9 mouse cellular contexts compared by ENCODE assay signal in the genomic region with DNA sequence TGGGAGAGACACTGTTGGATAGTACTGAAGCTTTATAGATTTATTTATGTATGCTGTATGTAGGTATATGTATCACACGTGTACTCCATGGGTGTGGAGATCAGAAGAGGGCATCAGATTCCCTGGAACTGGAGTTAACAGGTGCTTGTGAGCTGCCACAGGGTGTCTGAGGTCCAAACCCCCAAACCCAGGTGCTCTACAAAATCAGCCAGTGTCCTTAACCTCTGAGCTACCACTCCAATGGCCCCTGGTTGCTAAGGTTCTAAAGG. TPM values are rescaled to one million over a fixed set of nuclear protein-coding genes. Genes with fewer than 3 reads are reported as not detected.
DNase-seq lines count a peak whose midpoint lies in the region; ATAC-seq and TF ChIP-seq lines count a peak whose summit lies in the region.
"Had no signal": no experiment of that assay in that cellular context is flagged by ENCODE, and none has a peak within 500 bp of the region (broad histone marks: within the 10 kb centered on the region; RNA-seq: fewer than 3 reads in every experiment).

No protein-coding gene starts in this region.

- ATAC-seq in kidney, postnatal 0 days (replicated peaks; ENCODE audit: low FRiP score, low read depth): peak; percentile 23; the same call in 1 of the 2 replicates
- no peak for ATAC-seq in embryonic facial prominence, embryonic 15.5 days (ENCODE audit: insufficient number of reproducible peaks, low FRiP score, low TSS enrichment, low read depth)
- ATAC-seq in intestine, postnatal 0 days: no peak
- ATAC-seq in neural tube, embryonic 11.5 days (ENCODE audit: insufficient read depth, low FRiP score, low TSS enrichment): no peak

- no peaks in the 10 kb centered on the region for H3K27me3 ChIP-seq in kidney, postnatal 0 days (ENCODE audit: insufficient read depth, low read length)
- H3K27me3 ChIP-seq in embryonic facial prominence, embryonic 15.5 days: no peaks in the 10 kb centered on the region
- H3K27me3 ChIP-seq in intestine, postnatal 0 days (replicated peaks; ENCODE audit: control insufficient read depth, insufficient read depth, low read length): no peaks in the 10 kb centered on the region
- H3K27me3 ChIP-seq in neural tube, embryonic 11.5 days (ENCODE audit: control insufficient read depth, insufficient read depth, low read length): no peaks in the 10 kb centered on the region

- intact Hi-C loops in gastrocnemius, postnatal 14 days (cut with DNase I; ENCODE audit: low total_unique reads): no loop called here

- no peaks in the 10 kb centered on the region for H3K9me3 ChIP-seq in kidney, postnatal 0 days (replicated peaks; ENCODE audit: low read length)
- no peaks in the 10 kb centered on the region for H3K9me3 ChIP-seq in embryonic facial prominence, embryonic 15.5 days (replicated peaks)
- H3K9me3 ChIP-seq in intestine, postnatal 0 days (ENCODE audit: control insufficient read depth): no peaks in the 10 kb centered on the region
- H3K9me3 ChIP-seq in neural tube, embryonic 11.5 days (ENCODE audit: control insufficient read depth, low read length): no peaks in the 10 kb centered on the region

- peak overlapping the region; percentile 57 for H3K4me2 ChIP-seq in kidney, postnatal 0 days (ENCODE audit: low read length)
- peak overlapping the region; percentile 51 for H3K4me2 ChIP-seq in embryonic facial prominence, embryonic 15.5 days (replicated peaks)
- H3K4me2 ChIP-seq in intestine, postnatal 0 days (replicated peaks; ENCODE audit: low read depth): peak overlapping the region; percentile 65
- H3K4me2 ChIP-seq in neural tube, embryonic 11.5 days (ENCODE audit: low read depth): peak overlapping the region; percentile 51

- peak overlapping the region; percentile 51 for H3K4me3 ChIP-seq in kidney, postnatal 0 days (replicated peaks; ENCODE audit: low read depth, low read length)
- H3K4me3 ChIP-seq in embryonic facial prominence, embryonic 15.5 days (replicated peaks): peak overlapping the region; percentile 60
- peak overlapping the region; percentile 46 for H3K4me3 ChIP-seq in intestine, postnatal 0 days (ENCODE audit: low read depth, low read length)
- peak overlapping the region; percentile 28 for H3K4me3 ChIP-seq in neural tube, embryonic 11.5 days (ENCODE audit: low read depth, low read length)

- 4% methylated on average over 1 of the region's 1 CpGs for WGBS in kidney, postnatal 0 days
- 0% methylated on average over 1 of the region's 1 CpGs for WGBS in embryonic facial prominence, embryonic 15.5 days
- 5% methylated on average over 1 of the region's 1 CpGs for WGBS in intestine, postnatal 0 days
- 4% methylated on average over 1 of the region's 1 CpGs for WGBS in neural tube, embryonic 11.5 days

- H3K27ac ChIP-seq in kidney, postnatal 0 days: peak overlapping the region; percentile 86
- peak overlapping the region; percentile 94 for H3K27ac ChIP-seq in embryonic facial prominence, embryonic 15.5 days (replicated peaks)
- no peak overlapping the region for H3K27ac ChIP-seq in intestine, postnatal 0 days (ENCODE audit: low read depth, low read length)
- H3K27ac ChIP-seq in neural tube, embryonic 11.5 days (ENCODE audit: low read depth, low read length): peak overlapping the region; percentile 85

- DNase-seq in kidney, postnatal 0 days (ENCODE audit: low spot score): no peak
- DNase-seq in kidney, postnatal 36 days: no peak
- no peak for DNase-seq in neural tube, embryonic 11.5 days (ENCODE audit: low spot score)
- DNase-seq in cerebellum, adult 8-10 months: no peak
- DNase-seq in gastrocnemius, postnatal 14 days: no peak
- DNase-seq in lung, postnatal 4 days: no peak

- H3K4me1 ChIP-seq in kidney, postnatal 0 days (replicated peaks; ENCODE audit: insufficient read depth, low read length): no peaks in the 10 kb centered on the region
- H3K4me1 ChIP-seq in embryonic facial prominence, embryonic 15.5 days: peaks cover 6% of the 10 kb centered on the region
- H3K4me1 ChIP-seq in intestine, postnatal 0 days (replicated peaks; ENCODE audit: control insufficient read depth, insufficient read depth, low read length): peaks cover 5% of the 10 kb centered on the region; the same call in 1 of the 2 replicates
- H3K4me1 ChIP-seq in neural tube, embryonic 11.5 days (ENCODE audit: control insufficient read depth, insufficient read depth, low read length): peaks cover 2% of the 10 kb centered on the region; the same call in 1 of the 2 replicates

- no peak for TF ChIP-seq CTCF in kidney, postnatal 0 days (IDR thresholded peaks at IDR 0.05; ENCODE audit: low read depth)
- no peak for TF ChIP-seq CTCF in intestine, postnatal 0 days (IDR thresholded peaks at IDR 0.05; ENCODE audit: low read depth)

- peak overlapping the region; percentile 52 for H3K9ac ChIP-seq in kidney, postnatal 0 days (ENCODE audit: low read depth, low read length)
- H3K9ac ChIP-seq in embryonic facial prominence, embryonic 15.5 days: peak overlapping the region; percentile 46
- no peak overlapping the region for H3K9ac ChIP-seq in intestine, postnatal 0 days (ENCODE audit: low read depth, low read length)
- H3K9ac ChIP-seq in neural tube, embryonic 11.5 days (ENCODE audit: low read length): peak overlapping the region; percentile 33

- H3K36me3 ChIP-seq in kidney, postnatal 0 days (ENCODE audit: insufficient read depth, low read length): no peaks in the 10 kb centered on the region
- no peaks in the 10 kb centered on the region for H3K36me3 ChIP-seq in embryonic facial prominence, embryonic 15.5 days
- H3K36me3 ChIP-seq in intestine, postnatal 0 days (ENCODE audit: control insufficient read depth, insufficient read depth): no peaks in the 10 kb centered on the region
- no peaks in the 10 kb centered on the region for H3K36me3 ChIP-seq in neural tube, embryonic 11.5 days (ENCODE audit: control insufficient read depth, insufficient read depth, low read length)

RNA-seq across cellular contexts. Expression of a gene that starts 39.7 kb away (rescaled TPM):
- 0.18 and 0.29 TPM in 2 replicates for polyA plus RNA-seq in kidney, postnatal 0 days (2015; fragmentation: Nextera tagmentation; extraction: Ambion mirVana)
- polyA plus RNA-seq in embryonic facial prominence, embryonic 15.5 days (2015; fragmentation: Nextera tagmentation; extraction: Ambion mirVana): not detected in 2 replicates
- not detected in 2 replicates for polyA plus RNA-seq in intestine, postnatal 0 days (2015; fragmentation: Nextera tagmentation; extraction: Ambion mirVana)
- polyA plus RNA-seq in neural tube, embryonic 11.5 days (2014; fragmentation: Nextera tagmentation; extraction: Ambion mirVana): not detected in 2 replicates
- not detected for total RNA-seq in gastrocnemius, postnatal 14 days (2021)
- polyA plus RNA-seq: thymus, postnatal 0 days had no signal
